Mouse (Mus musculus) activated CD4-positive, CD25-positive, alpha-beta regulatory T cell (primary cell): ENCODE results near the gene Ufsp1. TPM values are rescaled to one million over a fixed set of nuclear protein-coding genes. Genes with fewer than 3 reads are reported as not detected.

Experiments
- polyA plus RNA-seq, 2 experiments: library from polyadenylated mRNA; unstranded; fragments of 100-300 nt; shearing (Covaris generic); gene quantifications; one replicate each; pipeline ENCODE4 v1.2.1; 2017

Gene Ufsp1
- 1 to 10 TPM; 1.6 TPM for polyA plus RNA-seq

GRCm38 (mm10) chr5:137293839-137294743 is at the start of gene Ufsp1:
Ufsp1 (plus strand) TSS chr5:137294629.

GRCm38 (mm10) chr5:137287032-137287952 is 7.1 kb upstream of the Ufsp1 start, which contains the start of gene Ache:
Ache (plus strand) TSS chr5:137287519.

GRCm38 (mm10) chr5:137307071-137307912 is 12.9 kb downstream of the Ufsp1 start, which contains the start of gene Srrt:
Srrt (minus strand) TSS chr5:137307674.

GRCm38 (mm10) chr5:137314193-137315083 is 20.0 kb downstream of the Ufsp1 start, which contains the start of gene Trip6:
Trip6 (minus strand) TSS chr5:137314404.

GRCm38 (mm10) chr5:137333512-137334174 is 39.2 kb downstream of the Ufsp1 start, which contains the start of gene Slc12a9:
Slc12a9 (minus strand) TSS chr5:137333597.

Other genes with a start within 250 kb of the Ufsp1 start
- gene Ap1s1, start 248.5 kb upstream of the Ufsp1 start, polyA plus RNA-seq, result 100 to 1,000 TPM in 1 of 2 experiments, 10 to 100 TPM in 1; 91.4 to 102 TPM
- gene Serpine1, start 222.4 kb upstream of the Ufsp1 start, polyA plus RNA-seq, result not detected
- 10 to 100 TPM; 13.9 to 19.4 TPM for gene Trim56, start 178.4 kb upstream of the Ufsp1 start, polyA plus RNA-seq
- not detected for gene Muc3, start 145.3 kb upstream of the Ufsp1 start, polyA plus RNA-seq
- 1 to 10 TPM in 1 of 2 experiments, under 1 TPM in 1; 0.72 to 3.1 TPM for gene Muc3a, start 82.2 kb upstream of the Ufsp1 start, polyA plus RNA-seq
- under 1 TPM in 1 of 2 experiments, not detected in 1; 0.14 TPM for gene Ache, start 7.1 kb upstream of the Ufsp1 start, polyA plus RNA-seq
- 100 to 1,000 TPM in 1 of 2 experiments, 10 to 100 TPM in 1; 99.4 to 101 TPM for gene Srrt, start 13.0 kb downstream of the Ufsp1 start, polyA plus RNA-seq
- 1 to 10 TPM; 2.5 to 4.4 TPM for gene Trip6, start 19.8 kb downstream of the Ufsp1 start, polyA plus RNA-seq
- gene Slc12a9, start 39.0 kb downstream of the Ufsp1 start, polyA plus RNA-seq, result 10 to 100 TPM; 17.8 to 22.2 TPM
- gene Ephb4, start 55.5 kb downstream of the Ufsp1 start, polyA plus RNA-seq, result under 1 TPM in 1 of 2 experiments, not detected in 1; 0.11 TPM
- gene Zan, start 182.4 kb downstream of the Ufsp1 start, polyA plus RNA-seq, result under 1 TPM; 0.06 to 0.33 TPM
- 10 to 100 TPM; 47.8 to 57.7 TPM for gene Pop7, start 207.9 kb downstream of the Ufsp1 start, polyA plus RNA-seq
- gene Gigyf1, start 223.9 kb downstream of the Ufsp1 start, polyA plus RNA-seq, result 10 to 100 TPM in 1 of 2 experiments, 1 to 10 TPM in 1; 8.3 to 15.9 TPM
- not detected for gene Epo, start 238.6 kb downstream of the Ufsp1 start, polyA plus RNA-seq
- 100 to 1,000 TPM; 290 to 376 TPM for gene Gnb2, start 238.9 kb downstream of the Ufsp1 start, polyA plus RNA-seq